Mouse (Mus musculus) lung, postnatal 0 days (tissue): ENCODE results near the gene Ptges3. TPM values are rescaled to one million over a fixed set of nuclear protein-coding genes. Genes with fewer than 3 reads are reported as not detected.
"Not testable (repeated sequence)": the region's sequence is repeated elsewhere in the genome, so short reads cannot be mapped to it uniquely, and the experiment has no call there.

Source experiments
- ATAC-seq: fragments of 200-750 bp; cut with Nextera tagmentation; 2 replicates; pipeline ENCODE4 v1.8.0; 2017; ENCODE audit warnings: moderate library complexity
- DNase-seq: peaks from one replicate; pipeline ENCODE4 v3.0.0-alpha.2; 2016; ENCODE audit warnings: low spot score
- H3K27ac ChIP-seq: fragments of 300-500 bp; sonication (generic); 2 replicates; pipeline ENCODE4 v1.5.1; 2014; ENCODE audit warnings: antibody characterized with exemption, mild to moderate bottlenecking, low read length, mixed read lengths
- H3K27me3 ChIP-seq: fragments of 300-500 bp; sonication (generic); replicated peaks from 2 replicates; pipeline ENCODE4 v1.6.1; 2014; ENCODE audit warnings: low read length, mixed read lengths; ENCODE audit not compliant: insufficient read depth
- H3K36me3 ChIP-seq: fragments of 300-500 bp; sonication (generic); 2 replicates; pipeline ENCODE4 v1.6.1; 2014; ENCODE audit warnings: low read length, mixed read lengths; ENCODE audit not compliant: insufficient read depth
- H3K4me1 ChIP-seq: fragments of 300-500 bp; sonication (generic); 2 replicates; pipeline ENCODE4 v1.6.1; 2014; ENCODE audit warnings: antibody characterized with exemption, low read depth, low read length, mixed read lengths; ENCODE audit not compliant: insufficient read depth
- H3K4me2 ChIP-seq: fragments of 300-500 bp; sonication (generic); replicated peaks from 2 replicates; pipeline ENCODE4 v1.6.1; 2014; ENCODE audit warnings: low read depth, mild to moderate bottlenecking, low read length, moderate library complexity, mixed read lengths
- H3K4me3 ChIP-seq: fragments of 300-500 bp; sonication (generic); 2 replicates; pipeline ENCODE4 v1.5.1; 2014; ENCODE audit warnings: low read depth, low read length
- H3K9ac ChIP-seq: fragments of 300-500 bp; sonication (generic); replicated peaks from 2 replicates; pipeline ENCODE4 v1.6.1; 2014; ENCODE audit warnings: low read depth, mild to moderate bottlenecking
- H3K9me3 ChIP-seq: fragments of 300-500 bp; sonication (generic); 2 replicates; pipeline ENCODE4 v1.6.1; 2016; ENCODE audit warnings: low read length, mixed read lengths
- CTCF ChIP-seq: IDR thresholded peaks from 2 replicates; pipeline ENCODE4 v1.5.1; 2016; ENCODE audit warnings: antibody characterized with exemption, mild to moderate bottlenecking
- EP300 ChIP-seq: IDR thresholded peaks from 2 replicates; pipeline ENCODE4 v1.6.1; 2016; ENCODE audit warnings: antibody characterized with exemption, mild to moderate bottlenecking, control low read depth
- WGBS: fragments of 180-500 bp; shearing (Covaris S2); extraction: QIAGEN DNeasy Blood & Tissue Kit; methylation state at CpG from one replicate; pipeline ENCODE4 v1.1.7; 2014; 5-methylcytosine and 5-hydroxymethylcytosine counted together
- polyA plus RNA-seq: library from polyadenylated mRNA; unstranded; fragments of >200 nt; fragmentation: Nextera tagmentation; extraction: Ambion mirVana; gene quantifications from 2 replicates; pipeline ENCODE4 v1.2.1, GENCODE M21; 2015

The Ptges3 gene
- polyA plus RNA-seq, 1 experiment from 2014 or later: 239 TPM

- no peaks in the 10 kb centered on the region for H3K9me3 ChIP-seq
- no peak overlapping the region for H3K4me3 ChIP-seq
- no peak overlapping the region for H3K4me2 ChIP-seq
- peaks cover 18% of the 10 kb centered on the region; the same call in 1 of the 2 replicates for H3K4me1 ChIP-seq
- TF ChIP-seq EP300: no peak
- TF ChIP-seq CTCF: no peak
- WGBS: 91% methylated on average over 6 of the region's 6 CpGs
- DNase-seq: no peak
- H3K27me3 ChIP-seq: no peaks in the 10 kb centered on the region
- no peak for ATAC-seq
- H3K27ac ChIP-seq: no peak overlapping the region
- H3K9ac ChIP-seq: no peak overlapping the region
- no peaks in the 10 kb centered on the region for H3K36me3 ChIP-seq
These were observed 3.7 kb downstream of the Ptges3 start for GRCm38 (mm10) chr10:128062221-128062989.

- TF ChIP-seq EP300: no peak
- no peak for TF ChIP-seq CTCF
- DNase-seq (no peak), ATAC-seq (no peak)
- WGBS: 71% methylated on average over 5 of the region's 5 CpGs
- Histone ChIP-seq H3K4me2 (no peak overlapping the region), H3K27ac (no peak overlapping the region), H3K4me1 (no peaks in the 10 kb centered on the region), H3K27me3 (no peaks in the 10 kb centered on the region), H3K36me3 (peaks cover 5% of the 10 kb centered on the region; the same call in 1 of the 2 replicates), H3K9me3 (no peaks in the 10 kb centered on the region), H3K9ac (no peak overlapping the region), H3K4me3 (no peak overlapping the region)
These were observed 7.3 kb downstream of the Ptges3 start for GRCm38 (mm10) chr10:128066072-128066471.

GRCm38 (mm10) chr10:128069201-128069600 lies 10.4 kb downstream of the Ptges3 start:
- ATAC-seq: no peak
- Histone ChIP-seq H3K4me1 (no peaks in the 10 kb centered on the region), H3K27me3 (no peaks in the 10 kb centered on the region), H3K27ac (no peak overlapping the region), H3K4me3 (no peak overlapping the region), H3K9ac (no peak overlapping the region), H3K4me2 (no peak overlapping the region), H3K36me3 (peaks cover 22% of the 10 kb centered on the region; the same call in 1 of the 2 replicates), H3K9me3 (no peaks in the 10 kb centered on the region)
- WGBS: 85% methylated on average over 4 of the region's 4 CpGs
- TF ChIP-seq CTCF (no peak), EP300 (no peak)
- no peak for DNase-seq

- not testable (repeated sequence) for H3K4me2 ChIP-seq, H3K9ac ChIP-seq, H3K4me1 ChIP-seq, H3K27ac ChIP-seq, H3K27me3 ChIP-seq, ATAC-seq, DNase-seq, H3K9me3 ChIP-seq, H3K4me3 ChIP-seq
- 97% methylated on average over 2 of the region's 2 CpGs for WGBS
- H3K36me3 ChIP-seq: peaks cover 22% of the 10 kb centered on the region; the same call in 1 of the 2 replicates
These were observed 11.7 kb downstream of the Ptges3 start for GRCm38 (mm10) chr10:128070432-128070831.

GRCm38 (mm10) chr10:128078269-128078668 lies 19.5 kb downstream of the Ptges3 start:
- not testable (repeated sequence) for H3K9ac ChIP-seq, H3K4me1 ChIP-seq, H3K36me3 ChIP-seq, H3K9me3 ChIP-seq, DNase-seq, H3K4me2 ChIP-seq, H3K27me3 ChIP-seq, H3K4me3 ChIP-seq, H3K27ac ChIP-seq, ATAC-seq
- 80% methylated on average over 5 of the region's 5 CpGs for WGBS

- Histone ChIP-seq H3K9ac (no peak overlapping the region), H3K27me3 (no peaks in the 10 kb centered on the region), H3K27ac (no peak overlapping the region), H3K36me3 (peaks cover 4% of the 10 kb centered on the region; the same call in 1 of the 2 replicates), H3K4me3 (no peak overlapping the region), H3K4me1 (peaks cover 11% of the 10 kb centered on the region), H3K4me2 (no peak overlapping the region), H3K9me3 (no peaks in the 10 kb centered on the region)
- DNase-seq (no peak), ATAC-seq (no peak)
- peak; percentile 60 for TF ChIP-seq CTCF
- TF ChIP-seq EP300: no peak
- WGBS: 87% methylated on average over 1 of the region's 1 CpGs
These were observed 21.7 kb downstream of the Ptges3 start for GRCm38 (mm10) chr10:128080496-128080895.
